Mouse (Mus musculus) liver, embryonic 13.5 days (tissue): Measurements from ENCODE around the gene Aff3. TPM values are rescaled to one million over a fixed set of nuclear protein-coding genes. Genes with fewer than 3 reads are reported as not detected.

Experiments
- ATAC-seq: fragments of 200-750 bp; cut with Nextera tagmentation; 2 replicates; pipeline ENCODE4 v1.8.0; 2017; ENCODE audit warnings: low read depth, mild to moderate bottlenecking, moderate number of reproducible peaks, moderate library complexity
- DNase-seq: peaks from one replicate; pipeline ENCODE4 v3.0.0; 2022
- H3K27ac ChIP-seq: fragments of 300-500 bp; sonication (generic); 2 replicates; pipeline ENCODE4 v1.5.1; 2015; ENCODE audit warnings: moderate library complexity, mild to moderate bottlenecking, inconsistent platforms
- H3K27me3 ChIP-seq: fragments of 300-500 bp; sonication (generic); 2 replicates; pipeline ENCODE4 v1.6.1; 2015; ENCODE audit warnings: mild to moderate bottlenecking, inconsistent platforms
- H3K36me3 ChIP-seq: fragments of 300-500 bp; sonication (generic); 2 replicates; pipeline ENCODE4 v1.6.1; 2015; ENCODE audit warnings: mild to moderate bottlenecking, inconsistent platforms
- H3K4me1 ChIP-seq: fragments of 300-500 bp; sonication (generic); replicated peaks from 2 replicates; pipeline ENCODE4 v1.6.1; 2015; ENCODE audit warnings: inconsistent platforms
- H3K4me2 ChIP-seq: fragments of 300-500 bp; sonication (generic); 2 replicates; pipeline ENCODE4 v1.6.1; 2015; ENCODE audit warnings: inconsistent platforms, mild to moderate bottlenecking, moderate library complexity
- H3K4me3 ChIP-seq: fragments of 300-500 bp; sonication (generic); replicated peaks from 2 replicates; pipeline ENCODE4 v1.5.1; 2015; ENCODE audit warnings: mild to moderate bottlenecking, inconsistent platforms
- H3K9ac ChIP-seq: fragments of 300-500 bp; sonication (generic); 2 replicates; pipeline ENCODE4 v1.6.1; 2015; ENCODE audit warnings: mild to moderate bottlenecking, inconsistent platforms
- H3K9me3 ChIP-seq: fragments of 300-500 bp; sonication (generic); replicated peaks from 2 replicates; pipeline ENCODE4 v1.6.1; 2016; ENCODE audit warnings: inconsistent platforms
- WGBS: fragments of 180-500 bp; shearing (Covaris S2); methylation state at CpG from one replicate; pipeline ENCODE4 v1.1.7; 2015; ENCODE audit not compliant: insufficient replicate concordance; 5-methylcytosine and 5-hydroxymethylcytosine counted together
- polyA plus RNA-seq: library from polyadenylated mRNA; unstranded; fragments of >200 nt; fragmentation: Nextera tagmentation; extraction: Ambion mirVana; gene quantifications from 2 replicates; pipeline ENCODE4 v1.2.1, GENCODE M21; 2015

Aff3 gene
- polyA plus RNA-seq, 1 experiment from 2014 or later = 0.44 TPM

GRCm38 (mm10) chr1:38290881-38291280, 373.9 kb downstream of the Aff3 start:
- Histone ChIP-seq H3K27me3 (no peaks in the 10 kb centered on the region), H3K4me1 (no peaks in the 10 kb centered on the region), H3K4me2 (no peak overlapping the region), H3K9me3 (no peaks in the 10 kb centered on the region), H3K9ac (no peak overlapping the region), H3K4me3 (no peak overlapping the region), H3K36me3 (no peaks in the 10 kb centered on the region), H3K27ac (no peak overlapping the region)
- WGBS = 72% methylated on average over 7 of the region's 7 CpGs
- DNase-seq = no peak
- no peak for ATAC-seq

- Histone ChIP-seq H3K4me1 (no peaks in the 10 kb centered on the region), H3K27ac (no peak overlapping the region), H3K4me2 (no peak overlapping the region), H3K36me3 (no peaks in the 10 kb centered on the region), H3K9ac (no peak overlapping the region), H3K9me3 (no peaks in the 10 kb centered on the region), H3K4me3 (no peak overlapping the region), H3K27me3 (no peaks in the 10 kb centered on the region)
- no peak for DNase-seq
- no peak for ATAC-seq
- WGBS = 45% methylated on average over 5 of the region's 5 CpGs
These were observed 374.9 kb downstream of the Aff3 start for GRCm38 (mm10) chr1:38289891-38290290.

DNA sequence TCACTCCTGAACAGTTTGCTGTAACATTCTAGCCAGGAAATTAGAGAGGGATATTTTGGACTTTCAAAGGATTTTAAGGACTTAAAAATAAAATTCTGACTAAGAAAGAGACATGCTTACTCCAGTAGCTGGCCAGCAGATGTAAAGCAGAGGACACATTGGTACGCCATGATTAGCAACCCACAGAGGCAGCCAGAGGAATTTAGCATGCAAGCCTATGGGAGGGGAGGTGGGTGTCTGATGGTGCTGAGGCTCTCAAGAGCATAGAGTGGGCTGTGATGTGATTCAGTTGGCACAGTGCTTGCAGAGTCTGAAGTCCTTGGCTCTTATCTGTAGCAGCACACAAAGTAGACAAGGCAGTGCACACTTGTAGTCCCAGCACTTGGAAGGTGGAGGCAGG, 376.0 kb downstream of the Aff3 start:
- Histone ChIP-seq H3K4me1 (no peaks in the 10 kb centered on the region), H3K4me3 (no peak overlapping the region), H3K9me3 (no peaks in the 10 kb centered on the region), H3K9ac (no peak overlapping the region), H3K27ac (no peak overlapping the region), H3K36me3 (no peaks in the 10 kb centered on the region), H3K4me2 (no peak overlapping the region), H3K27me3 (no peaks in the 10 kb centered on the region)
- DNase-seq = no peak
- ATAC-seq = no peak
- 83% methylated on average over 1 of the region's 1 CpGs for WGBS

GRCm38 (mm10) chr1:38286551-38286950, 378.2 kb downstream of the Aff3 start:
- Histone ChIP-seq H3K4me3 (no peak overlapping the region), H3K27ac (no peak overlapping the region), H3K4me2 (no peak overlapping the region), H3K36me3 (no peaks in the 10 kb centered on the region), H3K4me1 (no peaks in the 10 kb centered on the region), H3K9me3 (no peaks in the 10 kb centered on the region), H3K27me3 (no peaks in the 10 kb centered on the region), H3K9ac (no peak overlapping the region)
- 75% methylated on average over 1 of the region's 1 CpGs for WGBS
- ATAC-seq (no peak), DNase-seq (no peak)

DNA sequence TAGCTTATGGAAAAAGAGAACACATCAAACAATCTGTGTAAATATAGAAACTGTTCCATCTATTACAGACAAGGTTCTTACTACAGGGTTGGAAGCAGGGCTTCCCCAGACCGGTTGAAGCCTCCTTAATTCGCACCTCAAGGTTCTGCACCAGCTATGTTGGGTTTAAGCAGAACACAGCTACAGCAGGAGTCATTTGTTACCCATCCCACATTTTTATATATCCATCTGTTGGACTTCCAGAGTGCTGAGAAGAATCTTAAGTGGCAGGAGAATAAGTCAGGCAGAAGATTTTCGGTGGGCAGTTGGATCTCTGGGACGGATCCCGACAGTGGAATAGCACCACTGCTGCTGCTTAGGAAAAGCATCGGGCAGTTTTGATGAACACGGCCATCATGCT, 384.2 kb downstream of the Aff3 start:
- Histone ChIP-seq H3K27me3 (no peaks in the 10 kb centered on the region), H3K9ac (no peak overlapping the region), H3K36me3 (no peaks in the 10 kb centered on the region), H3K4me2 (no peak overlapping the region), H3K27ac (no peak overlapping the region), H3K4me1 (no peaks in the 10 kb centered on the region), H3K9me3 (no peaks in the 10 kb centered on the region), H3K4me3 (no peak overlapping the region)
- WGBS = 74% methylated on average over 7 of the region's 7 CpGs
- ATAC-seq = no peak
- DNase-seq = no peak

DNA sequence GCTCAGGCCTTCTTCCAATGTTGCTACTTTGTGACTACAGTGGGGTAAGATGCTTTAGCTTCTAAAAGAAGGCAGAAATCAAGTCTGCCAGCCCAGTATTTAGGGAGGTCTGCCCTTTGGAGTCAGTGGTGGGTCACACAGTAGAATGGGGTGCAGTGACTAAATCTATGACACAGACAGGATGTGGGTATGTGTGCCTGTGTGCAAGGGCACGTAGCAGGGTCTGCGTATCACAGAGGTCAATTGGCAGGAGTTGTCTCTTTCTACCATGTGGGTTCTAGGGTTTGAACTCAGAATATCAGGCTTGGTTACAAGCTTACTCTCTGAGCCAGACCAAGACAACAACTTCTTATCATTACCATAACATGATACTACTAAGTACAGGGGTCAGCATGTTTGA, 393.4 kb downstream of the Aff3 start:
- 81% methylated on average over 2 of the region's 2 CpGs for WGBS

DNA sequence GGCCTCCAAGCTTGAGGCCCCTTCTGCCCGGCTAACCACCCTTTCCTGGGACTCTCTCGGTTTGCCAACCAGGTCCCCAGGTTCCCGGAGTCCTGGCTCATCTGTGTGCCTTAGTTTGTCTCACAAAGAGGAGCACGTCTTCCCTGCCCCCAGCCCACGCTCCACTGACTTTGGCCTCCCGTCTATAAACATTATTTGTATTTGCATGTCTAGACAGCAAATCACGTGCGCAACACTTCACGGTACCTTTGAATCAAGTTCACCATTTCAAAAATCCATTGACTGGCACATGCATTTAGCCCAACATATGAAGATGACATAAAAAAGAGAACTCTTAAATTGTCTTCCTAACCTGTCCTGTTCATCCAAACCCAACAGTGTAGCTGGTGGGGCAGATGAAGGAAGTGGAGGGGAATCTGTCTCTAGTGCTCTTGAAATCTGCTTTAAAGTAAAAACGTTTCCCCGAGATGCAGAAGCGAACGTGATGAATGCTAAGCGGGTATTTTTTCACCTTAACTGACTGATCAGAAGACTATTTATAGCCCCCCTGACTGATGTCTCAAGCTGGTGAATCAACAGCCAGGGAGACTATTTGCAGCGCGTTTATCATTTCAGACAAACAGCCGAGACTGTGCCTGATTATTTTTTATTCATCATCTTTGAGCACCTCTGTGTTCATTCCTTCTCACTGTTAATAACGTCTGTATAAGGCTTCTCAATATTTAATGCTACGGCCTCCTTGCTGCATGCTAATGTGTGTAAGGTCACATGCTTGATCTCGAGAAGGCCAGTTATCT, 396.3 kb downstream of the Aff3 start:
- ATAC-seq = no peak
- Histone ChIP-seq H3K4me1 (no peaks in the 10 kb centered on the region; the same call in 1 of the 2 replicates), H3K27ac (no peak overlapping the region), H3K27me3 (no peaks in the 10 kb centered on the region), H3K36me3 (no peaks in the 10 kb centered on the region), H3K4me2 (no peak overlapping the region), H3K9me3 (0 out of 2 replicates have a peak, but pooled peaks cover 3% of the 10 kb centered on the region), H3K9ac (no peak overlapping the region), H3K4me3 (no peak overlapping the region)
- DNase-seq = no peak
- WGBS = 67% methylated on average over 20 of the region's 20 CpGs

More for the DNA sequence above, 393.4 kb downstream of the Aff3 start:
- H3K4me1 ChIP-seq = no peaks in the 10 kb centered on the region; the same call in 1 of the 2 replicates
- H3K9ac ChIP-seq = no peak overlapping the region
- no peaks in the 10 kb centered on the region for H3K36me3 ChIP-seq
- no peak overlapping the region for H3K4me2 ChIP-seq
- H3K4me3 ChIP-seq = no peak overlapping the region
- H3K9me3 ChIP-seq = no peaks in the 10 kb centered on the region
- no peaks in the 10 kb centered on the region for H3K27me3 ChIP-seq
- no peak for ATAC-seq
- DNase-seq = no peak
- H3K27ac ChIP-seq = no peak overlapping the region

DNA sequence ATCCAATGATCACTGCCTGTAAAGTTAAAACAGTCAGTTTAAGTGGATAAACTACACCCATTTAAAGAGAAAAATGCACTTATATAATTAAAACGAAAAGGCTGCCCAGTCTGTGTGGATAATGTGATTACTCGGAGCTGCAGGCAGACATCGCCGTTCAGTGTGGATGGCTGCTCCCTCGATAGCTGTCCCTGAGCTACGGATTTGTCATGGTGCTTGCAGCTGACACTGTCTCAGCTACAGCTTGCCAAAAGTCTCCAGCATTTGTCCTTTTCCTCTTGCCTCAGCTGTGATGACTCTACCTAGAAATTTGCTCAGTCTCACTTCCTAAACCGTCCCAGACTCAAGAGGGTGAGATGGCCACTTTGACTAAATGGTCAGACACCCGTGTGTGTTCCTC, 401.5 kb downstream of the Aff3 start:
- Histone ChIP-seq H3K27ac (no peak overlapping the region), H3K9ac (no peak overlapping the region), H3K9me3 (0 out of 2 replicates have a peak, but pooled peaks cover 3% of the 10 kb centered on the region), H3K4me1 (peaks cover 7% of the 10 kb centered on the region; the same call in 1 of the 2 replicates), H3K4me3 (no peak overlapping the region), H3K4me2 (no peak overlapping the region), H3K27me3 (no peaks in the 10 kb centered on the region), H3K36me3 (no peaks in the 10 kb centered on the region)
- ATAC-seq (no peak), DNase-seq (no peak)
- WGBS = 72% methylated on average over 8 of the region's 8 CpGs

DNA sequence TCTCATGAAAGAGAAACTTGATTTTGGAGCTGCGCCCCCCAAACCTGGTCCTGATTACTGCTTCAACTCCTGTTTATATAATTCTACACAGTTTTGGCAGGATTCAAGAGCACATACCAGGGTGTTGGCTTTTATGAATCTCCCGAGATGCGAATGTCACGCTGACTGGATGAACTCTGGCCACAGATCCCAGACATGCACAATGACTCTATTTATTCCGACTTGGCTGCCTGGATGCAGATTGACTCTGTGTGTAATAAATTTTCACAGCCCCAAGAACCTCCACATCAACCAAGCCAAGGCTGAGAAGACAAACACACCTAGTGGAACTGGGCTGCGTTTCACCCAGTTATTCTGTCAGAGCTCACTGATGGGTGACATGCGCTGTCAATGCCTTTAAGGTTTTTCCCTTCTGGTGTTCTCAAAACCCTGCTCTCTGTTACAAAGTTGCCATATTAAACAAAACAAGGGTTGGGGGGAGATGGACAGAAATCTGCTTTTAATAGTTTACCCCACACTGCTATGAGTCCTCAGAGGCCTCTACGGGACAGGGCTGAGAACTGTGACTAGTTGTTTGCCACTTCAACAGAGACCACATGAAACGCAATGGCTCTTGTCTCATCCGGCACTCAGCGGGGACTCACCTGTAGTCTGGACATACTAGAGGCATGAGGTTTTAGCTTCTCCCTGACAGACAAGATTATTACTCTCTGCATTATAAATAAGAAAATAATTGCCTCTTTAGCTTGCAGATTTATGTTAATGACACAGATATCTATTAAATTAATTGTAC, 402.2 kb downstream of the Aff3 start:
- DNase-seq = no peak
- no peak overlapping the region for H3K9ac ChIP-seq
- H3K4me3 ChIP-seq = no peak overlapping the region
- 0 out of 2 replicates have a peak, but pooled peaks cover 3% of the 10 kb centered on the region for H3K9me3 ChIP-seq
- ATAC-seq = no peak
- no peak overlapping the region for H3K4me2 ChIP-seq
- WGBS = 72% methylated on average over 11 of the region's 11 CpGs
- H3K36me3 ChIP-seq = no peaks in the 10 kb centered on the region
- H3K27ac ChIP-seq = no peak overlapping the region
- H3K27me3 ChIP-seq = no peaks in the 10 kb centered on the region
- 0 out of 2 replicates have a peak, but pooled peaks cover 7% of the 10 kb centered on the region for H3K4me1 ChIP-seq

DNA sequence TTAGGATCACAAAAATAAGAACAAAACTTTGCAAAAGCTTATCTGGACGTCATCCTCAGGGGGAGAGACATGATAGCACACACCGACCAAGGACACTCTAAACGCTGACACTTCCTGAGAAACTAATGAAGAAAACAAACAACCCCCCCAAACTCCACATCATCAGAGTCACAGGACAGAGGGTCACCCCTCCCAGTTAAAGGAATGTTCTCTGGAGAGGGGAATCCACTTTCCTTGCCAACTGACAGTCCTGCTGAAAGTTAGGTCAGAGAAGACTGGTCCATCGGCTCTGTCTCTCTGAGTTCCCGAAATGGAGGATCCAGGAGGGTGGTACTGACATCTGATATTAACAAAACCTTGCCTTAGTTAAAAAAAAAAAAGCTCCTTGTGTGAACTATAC, 403.7 kb downstream of the Aff3 start:
- 0 out of 2 replicates have a peak, but pooled peaks cover 7% of the 10 kb centered on the region for H3K4me1 ChIP-seq
- ATAC-seq = no peak
- no peak overlapping the region for H3K4me3 ChIP-seq
- DNase-seq = no peak
- H3K36me3 ChIP-seq = no peaks in the 10 kb centered on the region
- H3K4me2 ChIP-seq = no peak overlapping the region
- 0 out of 2 replicates have a peak, but pooled peaks cover 3% of the 10 kb centered on the region for H3K9me3 ChIP-seq
- H3K27me3 ChIP-seq = no peaks in the 10 kb centered on the region
- 54% methylated on average over 5 of the region's 5 CpGs for WGBS
- H3K27ac ChIP-seq = no peak overlapping the region
- H3K9ac ChIP-seq = no peak overlapping the region

GRCm38 (mm10) chr1:38259541-38260338, 405.0 kb downstream of the Aff3 start:
- Histone ChIP-seq H3K36me3 (no peaks in the 10 kb centered on the region), H3K4me2 (no peak overlapping the region), H3K27ac (no peak overlapping the region), H3K4me3 (no peak overlapping the region), H3K4me1 (0 out of 2 replicates have a peak, but pooled peaks cover 7% of the 10 kb centered on the region), H3K27me3 (no peaks in the 10 kb centered on the region), H3K9me3 (0 out of 2 replicates have a peak, but pooled peaks cover 3% of the 10 kb centered on the region), H3K9ac (no peak overlapping the region)
- DNase-seq = no peak
- 60% methylated on average over 10 of the region's 10 CpGs for WGBS
- ATAC-seq = no peak
